Mouse (Mus musculus): ENCODE results near the gene Ranbp6.

- TF ChIP-seq CTCF (IDR thresholded peaks at IDR 0.05; ENCODE audit: extremely low read depth, insufficient read depth, insufficient read length, insufficient replicate concordance) (no peak), POLR2A (IDR thresholded peaks at IDR 0.05; ENCODE audit: low read depth, low read length) (no peak)
Measured at GRCm38 (mm10) chr19:29849924-29850551, 37.3 kb upstream of the Ranbp6 start.

Data from spleen, adult 2 months (tissue).